Mouse (Mus musculus) kidney, postnatal 36 days (tissue): Measurements from ENCODE around the gene Rflnb.
"Not testable (repeated sequence)": the region's sequence is repeated elsewhere in the genome, so short reads cannot be mapped to it uniquely, and the experiment has no call there.

Experiments
- DNase-seq, 2 experiments: peaks; one replicate each; pipeline ENCODE4 v3.0.0; 2021 to 2022; ENCODE audit warnings: mixed read lengths in 2 of 2

The Rflnb gene

DNA sequence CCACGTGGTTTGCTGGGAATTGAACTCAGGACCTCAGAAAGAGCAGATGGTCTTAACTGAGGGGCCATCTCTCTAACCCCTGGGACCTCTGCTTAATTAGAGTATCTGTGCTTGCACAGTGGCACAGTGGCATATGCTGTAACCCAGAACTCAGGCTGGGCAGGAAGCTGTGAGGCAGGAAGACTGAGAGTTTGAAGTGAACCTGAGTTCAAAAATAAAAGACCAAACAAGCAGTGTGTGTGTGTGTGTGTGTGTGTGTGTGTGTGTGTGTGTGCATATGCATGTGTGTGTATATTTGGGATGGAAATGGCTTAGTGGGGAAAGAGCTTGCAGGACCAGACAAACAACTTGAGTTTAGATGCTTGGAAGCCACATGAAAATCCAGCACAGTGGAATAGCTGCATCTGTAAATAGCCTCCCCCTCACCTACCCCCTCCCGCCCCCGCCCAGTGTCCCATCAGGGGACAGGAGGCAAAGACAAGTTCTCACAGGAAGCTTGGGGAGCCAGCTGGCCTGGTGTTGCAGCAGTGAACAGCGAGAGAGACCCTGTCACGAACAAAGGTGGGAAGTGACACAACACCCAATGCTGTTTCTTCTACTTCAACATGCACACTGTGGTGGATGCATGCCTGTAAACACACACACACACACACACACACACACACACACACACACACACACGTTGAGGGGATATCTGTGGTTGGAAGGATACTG, 10.2 kb upstream of the Rflnb start:
- DNase-seq, result peak in 1 of 2 experiments; percentile 41

DNA sequence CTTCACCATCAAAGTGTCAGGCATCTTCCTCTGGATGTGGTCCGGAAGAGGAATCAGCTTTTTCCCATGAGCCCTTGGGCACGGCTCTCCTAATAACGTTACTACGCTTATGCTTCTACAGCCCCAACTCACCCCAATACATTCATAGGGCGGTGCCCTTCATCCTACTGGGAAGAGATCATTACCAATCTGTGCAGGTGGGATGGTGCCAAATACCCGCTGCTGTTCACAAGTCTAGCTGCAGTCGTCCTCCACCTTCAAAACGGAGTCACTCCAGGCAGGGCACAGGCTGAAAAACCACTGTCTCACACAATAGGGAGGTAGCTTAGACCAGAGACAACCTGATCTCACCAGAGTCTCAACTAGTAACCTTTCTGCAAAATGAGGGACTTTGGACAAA, 7.6 kb upstream of the Rflnb start:
- DNase-seq, result no peak

DNA sequence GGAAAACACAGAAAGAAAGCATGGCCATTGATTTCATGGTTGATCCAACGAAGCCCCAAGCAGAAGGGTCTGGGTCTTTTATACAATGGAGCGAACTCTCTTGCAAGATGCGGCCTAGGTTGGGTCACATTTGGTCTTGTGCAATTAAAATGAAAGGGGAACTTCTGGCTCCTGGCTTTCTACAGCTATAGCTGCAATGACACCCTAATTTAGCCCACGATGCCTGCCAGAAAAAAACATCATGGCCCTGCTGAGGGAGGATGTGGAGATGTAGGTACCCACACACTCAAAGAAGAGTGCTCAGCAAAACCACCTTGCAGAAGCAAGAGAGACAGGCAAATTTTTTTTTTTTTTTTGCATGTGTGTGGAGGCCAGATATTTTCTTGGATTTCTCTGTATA, 6.3 kb upstream of the Rflnb start:
- no peak for DNase-seq

DNA sequence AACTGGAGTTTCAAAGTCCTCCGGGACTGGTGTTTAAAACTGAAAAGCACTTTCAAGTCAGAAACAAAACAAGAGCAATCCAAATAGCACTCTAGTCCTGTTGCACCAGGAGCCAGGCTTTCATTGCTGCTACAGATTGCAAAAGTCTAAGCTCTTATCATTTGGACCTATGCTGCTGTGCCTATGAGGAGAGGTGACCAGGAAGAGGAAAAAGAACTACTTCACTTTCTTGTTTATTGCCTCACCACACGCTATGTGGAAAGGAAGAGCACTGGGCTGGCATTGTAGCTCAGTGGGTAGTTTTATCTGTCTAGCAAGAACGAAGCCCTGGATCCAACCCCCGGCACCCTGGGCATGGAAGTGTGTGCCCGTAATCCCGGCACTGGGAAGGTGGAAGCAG, 5.8 kb upstream of the Rflnb start:
- DNase-seq, result no peak

DNA sequence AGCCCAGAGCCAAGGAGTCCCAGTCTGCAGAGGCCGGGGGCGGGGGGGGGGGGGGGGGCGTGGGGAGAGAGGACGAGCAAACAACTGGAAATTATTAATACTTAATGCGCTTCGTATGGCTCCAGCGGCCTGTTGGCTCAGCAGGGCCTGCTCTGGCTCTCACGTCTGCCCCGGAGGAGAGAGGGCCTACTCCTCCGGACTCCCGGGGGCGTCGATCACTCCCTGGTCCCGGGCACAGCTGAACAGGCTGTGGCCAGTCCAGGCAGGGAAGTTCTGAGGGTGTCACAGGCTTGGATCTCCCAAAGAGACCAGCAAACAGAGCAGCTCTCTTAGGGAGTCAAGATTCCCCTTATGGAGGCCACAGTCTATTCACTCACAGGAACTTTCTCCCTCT, 487 bp upstream of the Rflnb start:
- DNase-seq, result peak in 1 of 2 experiments; percentile 51

DNA sequence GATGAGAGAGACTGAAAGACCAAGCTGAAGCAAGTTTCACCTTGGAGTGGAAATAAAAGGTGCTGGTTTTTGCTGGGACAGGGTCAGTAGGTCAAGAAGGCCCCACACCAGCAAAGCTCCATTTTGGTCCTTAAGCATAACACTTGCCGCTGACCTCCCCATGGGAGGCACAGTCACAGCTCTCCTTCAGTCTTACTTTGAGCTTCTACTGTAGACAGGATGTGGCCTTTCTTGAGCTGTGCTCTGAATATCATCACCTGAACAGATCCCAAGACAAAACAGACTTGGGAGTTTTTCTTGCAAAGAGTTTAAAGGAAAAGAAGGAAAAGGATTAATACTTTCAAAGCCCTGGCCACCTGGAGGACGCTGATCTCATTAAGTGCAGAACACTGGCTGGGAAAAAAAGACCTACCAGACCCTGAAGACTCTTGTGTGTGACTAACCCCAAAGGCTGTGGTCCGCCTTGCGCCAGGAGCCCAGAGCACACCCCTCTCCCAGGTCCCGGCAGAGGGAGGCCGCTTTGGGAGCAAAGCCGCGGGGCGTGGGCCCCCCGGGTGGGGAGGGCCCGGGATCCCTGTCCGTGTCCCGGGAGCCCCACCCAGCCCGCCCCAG, 949 bp downstream of the Rflnb start:
- no peak for DNase-seq

DNA sequence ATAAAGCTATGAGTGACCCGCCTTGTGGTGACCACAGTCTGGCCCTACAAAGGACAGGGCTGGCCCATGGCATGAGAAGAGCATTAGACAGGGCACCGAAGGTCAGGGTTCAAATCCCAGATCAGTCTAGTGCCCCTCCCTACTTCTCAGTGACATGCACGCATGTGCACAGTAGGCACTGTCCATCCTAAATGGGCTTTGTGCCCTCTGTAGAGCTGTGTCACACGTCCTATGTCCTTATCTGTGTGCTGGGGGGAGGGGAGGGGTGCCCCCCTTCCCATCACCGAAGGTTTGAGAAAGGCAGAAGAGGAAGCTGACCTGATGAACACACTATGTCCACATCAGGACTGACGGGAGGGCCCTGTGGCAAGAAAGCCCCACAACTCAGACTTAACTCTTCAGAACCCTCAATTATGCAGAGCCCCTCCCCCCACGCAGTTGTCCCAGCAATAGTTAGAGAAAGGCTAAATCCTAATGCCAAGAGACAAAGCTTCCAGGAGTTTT, 2.5 kb downstream of the Rflnb start:
- DNase-seq, result no peak

DNA sequence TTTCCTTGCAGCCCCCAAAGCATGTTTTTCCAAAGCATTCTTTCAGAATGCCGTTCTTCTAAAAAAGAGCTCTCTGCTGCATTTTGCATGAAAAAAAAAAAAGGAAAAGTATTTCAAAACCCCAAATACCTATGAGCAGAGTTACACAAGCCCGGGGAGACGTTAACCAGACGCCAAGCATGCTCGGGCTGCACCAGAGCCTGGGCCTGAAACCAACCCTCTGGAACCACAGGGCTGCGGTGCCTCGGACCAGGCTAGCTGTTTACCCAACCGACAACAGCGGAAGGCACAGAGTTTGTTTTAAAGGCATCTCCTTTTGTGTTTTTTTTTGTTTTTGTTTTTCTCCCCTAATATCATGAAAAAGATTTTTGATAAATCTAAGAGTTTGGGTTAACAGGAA, 6.7 kb downstream of the Rflnb start:
- no peak for DNase-seq

DNA sequence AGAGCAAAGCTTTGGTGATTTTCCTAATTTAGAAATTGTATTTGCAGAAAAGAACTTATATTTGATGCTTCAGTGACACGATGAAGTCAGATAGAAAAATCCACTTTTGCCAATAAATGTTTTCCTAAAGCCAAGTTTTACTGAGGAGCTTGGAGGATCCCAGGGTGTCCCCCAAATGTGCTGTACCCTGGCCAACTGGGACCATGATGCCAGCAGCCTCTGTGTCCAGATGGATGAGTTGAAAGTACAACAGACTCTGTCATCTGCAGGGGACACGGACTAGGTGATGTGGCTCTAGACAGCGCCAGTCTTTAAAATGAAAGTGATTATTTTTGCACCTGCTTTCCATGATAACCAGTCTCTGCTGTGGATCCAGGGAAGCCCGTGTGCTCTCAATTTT, 7.7 kb downstream of the Rflnb start:
- no peak for DNase-seq

DNA sequence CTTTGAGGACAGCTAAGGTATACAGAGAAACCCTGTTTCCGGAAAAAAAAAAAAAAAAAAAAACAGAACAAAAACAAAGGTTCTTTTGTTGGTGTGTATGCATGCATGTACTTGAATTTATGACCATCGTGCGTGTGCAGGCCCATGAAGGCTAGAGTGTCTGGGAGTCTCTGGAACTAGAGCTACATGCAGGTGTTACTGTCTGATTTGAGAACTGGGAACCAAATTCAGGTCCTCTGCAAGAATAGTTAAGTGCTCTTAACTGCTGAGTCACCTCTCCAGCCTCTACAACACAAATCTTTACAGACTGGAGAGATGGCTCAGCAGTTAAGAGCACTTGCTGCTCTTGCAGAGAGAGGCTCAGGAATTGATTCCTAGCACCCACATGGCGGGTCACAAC, 11.8 kb downstream of the Rflnb start:
- DNase-seq, result no peak

DNA sequence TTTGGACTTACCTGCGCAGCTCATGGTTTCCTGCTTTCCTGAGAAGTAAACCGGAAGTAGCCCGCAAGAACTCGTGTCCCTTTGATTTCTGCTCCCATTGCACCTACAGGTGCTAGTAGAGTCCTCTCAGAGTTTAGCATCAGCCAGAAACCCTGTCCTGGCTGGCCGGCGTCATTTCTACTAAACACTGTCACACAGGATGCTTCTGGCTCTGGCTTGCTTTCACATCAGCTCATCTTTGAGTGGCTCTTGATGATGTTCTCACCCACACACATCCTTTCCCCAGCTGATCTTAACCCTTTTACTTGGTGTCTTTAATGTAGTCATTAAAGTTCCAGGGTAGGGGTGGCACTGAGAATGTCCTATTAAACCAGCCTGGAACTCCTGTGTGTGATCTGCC, 12.3 kb downstream of the Rflnb start:
- DNase-seq, result no peak

DNA sequence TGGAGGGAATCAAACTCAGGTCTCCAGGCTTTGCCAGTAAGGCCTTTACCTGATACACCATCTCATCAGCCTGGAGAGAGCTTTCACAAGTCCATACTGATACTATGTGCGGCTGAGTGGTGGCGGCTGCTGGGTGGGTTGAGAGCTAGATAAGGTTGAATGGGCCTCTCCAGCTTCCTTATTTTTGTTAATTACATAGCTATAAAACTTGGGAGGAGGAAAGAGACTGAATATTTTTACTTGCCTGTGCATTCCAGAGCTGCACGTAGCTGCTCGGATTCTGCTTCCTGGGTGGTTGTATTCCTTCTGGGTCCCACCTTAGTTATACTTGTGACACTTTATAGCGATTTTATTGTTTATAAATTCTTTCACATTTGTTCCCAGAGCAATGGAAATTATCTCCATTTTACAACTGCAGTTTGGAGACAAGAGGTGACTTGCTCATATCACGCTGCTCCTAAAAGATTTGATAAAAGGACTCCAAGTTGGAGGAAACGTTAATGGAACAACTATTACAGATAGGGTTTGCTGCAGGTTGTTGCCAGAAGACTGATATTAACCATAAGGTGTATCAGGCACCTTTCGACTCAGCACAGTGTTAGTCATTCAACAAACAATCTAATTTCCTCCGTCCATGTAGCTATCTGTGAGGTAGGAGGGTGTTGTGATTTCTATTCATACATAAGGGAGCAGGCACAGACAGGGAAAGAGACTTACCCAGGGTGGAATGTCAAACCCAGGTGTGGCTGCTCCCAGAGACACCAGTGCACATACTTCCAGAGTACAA, 16.6 kb downstream of the Rflnb start:
- DNase-seq, result no peak

DNA sequence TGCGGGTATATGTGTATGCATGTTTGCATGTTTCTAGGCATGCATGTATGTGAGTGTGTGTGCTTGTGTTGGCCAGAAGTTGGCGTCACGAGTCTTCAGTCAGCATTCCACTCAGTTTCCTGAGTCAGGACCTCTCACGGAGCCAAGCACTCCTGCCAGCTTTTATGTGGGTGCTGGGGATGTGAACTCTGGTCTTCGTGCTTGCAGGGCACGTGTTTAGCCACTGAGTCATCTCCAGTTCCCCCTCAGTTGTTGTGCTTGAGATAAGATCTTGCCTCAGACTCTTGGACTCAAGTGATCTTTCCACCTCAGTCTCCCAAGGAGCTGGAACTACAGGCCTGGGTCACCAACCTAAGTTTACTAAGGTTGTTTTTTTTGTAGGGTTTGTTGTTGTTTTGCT, 18.5 kb downstream of the Rflnb start:
- DNase-seq, result no peak

DNA sequence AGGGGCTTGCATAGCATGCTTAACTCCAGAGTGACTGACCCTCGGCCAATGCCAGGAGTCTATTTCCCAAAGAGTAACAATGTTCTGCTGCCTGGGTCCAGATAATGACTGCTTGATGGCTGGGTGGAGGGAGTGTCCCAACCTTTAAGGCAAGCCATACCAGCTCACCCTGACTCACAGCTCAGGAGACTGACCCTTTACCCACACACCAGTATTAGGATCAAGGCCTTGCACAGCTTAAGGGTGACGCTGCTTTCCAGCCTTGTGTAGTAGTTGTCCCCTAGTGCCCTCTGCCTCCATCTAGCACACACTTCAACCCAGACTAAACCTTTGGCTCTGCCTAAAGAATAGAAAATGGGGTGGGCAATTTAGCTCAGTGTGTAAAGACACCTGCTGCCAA, 19.4 kb downstream of the Rflnb start:
- no peak for DNase-seq

DNA sequence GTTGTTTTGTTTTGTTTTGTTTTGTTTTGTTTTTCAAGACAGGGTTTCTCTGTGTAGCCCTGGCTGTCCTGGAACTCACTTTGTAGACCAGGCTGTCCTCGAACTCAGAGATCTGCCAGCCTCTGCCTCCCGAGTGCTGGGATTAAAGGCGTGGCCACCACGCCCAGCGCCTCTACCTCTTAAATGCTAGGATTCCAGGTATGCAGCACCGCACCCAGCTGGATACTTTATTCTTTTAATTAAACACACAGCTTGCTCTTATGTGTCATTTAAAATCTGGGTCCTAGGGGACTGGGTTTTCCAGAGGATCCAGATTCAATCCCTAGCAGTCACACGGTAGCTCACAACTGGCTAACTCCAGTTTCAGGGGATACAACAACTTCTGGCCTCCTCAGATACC, 23.3 kb downstream of the Rflnb start:
- DNase-seq, result not testable (repeated sequence)

DNA sequence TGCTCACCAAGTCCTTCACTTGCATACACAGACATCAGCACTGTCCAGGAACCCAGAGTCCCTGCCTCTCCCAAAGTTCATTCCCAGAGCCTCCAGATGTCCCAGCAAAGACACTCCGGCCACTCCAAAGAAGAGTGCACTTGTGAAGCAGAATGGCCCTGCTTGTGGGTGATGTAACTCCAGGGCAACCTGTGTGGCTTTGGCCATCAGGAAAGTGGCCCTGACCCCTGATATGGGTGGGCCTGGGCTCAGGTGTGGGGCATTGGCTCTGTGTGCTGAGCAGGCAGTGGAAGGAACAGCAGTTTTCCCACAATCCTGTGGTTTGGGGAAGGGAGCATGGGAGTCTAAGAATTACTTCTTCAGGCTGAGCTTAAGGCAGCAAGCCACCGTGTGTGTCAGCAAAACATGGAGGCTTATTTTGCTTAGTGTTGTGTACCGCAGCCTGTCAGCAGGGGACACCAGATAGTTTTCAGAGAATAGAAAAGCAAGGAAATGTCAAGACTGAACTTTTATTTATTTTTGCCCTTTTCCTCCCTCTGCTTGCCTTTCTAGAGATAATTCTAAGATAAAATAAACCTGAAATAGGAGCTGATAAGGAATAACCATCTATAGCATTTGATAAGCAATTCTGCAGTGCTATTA, 26.2 kb downstream of the Rflnb start:
- DNase-seq, result peak in 1 of 2 experiments; percentile 39

DNA sequence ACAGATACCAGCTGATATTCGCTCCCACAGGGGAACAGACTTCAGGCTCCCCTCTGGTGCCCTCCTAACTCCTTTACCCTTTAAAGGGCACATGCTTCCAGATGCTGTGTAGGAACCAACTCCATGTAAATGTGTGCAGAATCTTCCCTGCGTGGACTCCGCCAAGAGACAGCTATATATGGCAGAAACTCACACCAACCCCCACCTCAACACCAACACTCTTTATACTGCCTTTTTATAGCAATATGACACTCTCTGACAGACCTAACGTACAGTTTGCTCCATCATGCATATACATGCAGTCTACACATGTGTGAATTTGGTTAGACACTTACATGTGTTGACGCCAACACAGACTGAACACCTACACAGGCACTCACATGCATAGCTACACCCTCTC, 26.9 kb downstream of the Rflnb start:
- DNase-seq, result no peak

DNA sequence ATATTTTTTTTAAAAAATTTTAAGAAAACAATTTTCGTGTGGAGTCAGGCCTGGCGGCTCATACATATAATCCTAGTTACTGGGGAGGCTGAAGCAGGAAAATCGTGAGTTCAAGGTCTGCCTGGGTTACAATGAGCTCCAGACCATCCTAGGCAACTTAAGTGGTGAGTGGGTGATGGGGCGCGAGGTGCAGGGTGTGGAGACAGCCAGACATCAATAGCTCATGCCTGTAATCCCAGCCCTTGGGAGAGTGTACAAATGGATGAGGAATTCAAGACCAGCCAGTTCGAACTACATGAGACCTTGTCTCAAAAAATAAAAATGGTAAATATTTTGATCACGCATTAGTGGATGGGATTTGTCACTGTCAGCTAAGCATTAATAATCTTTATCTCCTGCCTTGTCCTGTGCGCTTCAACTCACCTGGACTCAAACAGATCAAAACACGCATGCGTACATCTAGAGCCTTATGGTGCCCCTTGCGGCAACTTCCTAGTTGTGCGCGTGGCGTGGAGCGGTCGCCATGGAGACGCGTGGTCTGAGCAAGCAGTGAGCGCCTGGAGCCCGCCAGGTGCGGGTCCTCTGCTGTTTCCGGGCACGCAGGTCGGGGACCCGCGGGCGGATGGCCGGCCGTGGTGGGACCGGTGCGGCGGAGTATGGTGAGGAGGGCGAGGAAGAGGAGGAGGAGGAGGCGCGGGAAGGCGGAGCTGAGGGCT, 28.0 kb downstream of the Rflnb start, which contains the start of gene 1700016K19Rik:
Gene 1700016K19Rik, plus strand, starts transcription at position 473 of the 716 bp plus-strand sequence.
- DNase-seq, result peak; percentile 87 to 92

DNA sequence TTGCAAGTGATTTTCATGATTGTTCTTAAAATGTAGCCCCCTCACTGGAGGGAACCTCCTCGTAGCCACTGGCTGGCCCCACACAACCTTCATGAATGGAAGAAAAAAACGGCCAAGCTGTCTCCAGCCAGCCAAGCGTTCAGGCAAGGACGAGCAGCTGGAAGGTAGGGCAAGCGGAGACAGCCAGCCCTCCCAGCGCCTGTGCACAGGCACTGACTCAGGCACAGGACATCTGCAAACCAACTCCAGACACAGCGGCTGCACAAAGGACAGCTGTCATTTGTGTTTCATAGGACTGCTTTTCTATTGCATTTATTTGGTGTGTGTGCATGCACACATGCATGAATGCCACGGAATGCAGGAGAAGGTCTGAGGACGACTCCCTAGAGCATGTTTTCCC, 33.2 kb downstream of the Rflnb start:
- DNase-seq, result peak in 1 of 2 experiments; percentile 5

DNA sequence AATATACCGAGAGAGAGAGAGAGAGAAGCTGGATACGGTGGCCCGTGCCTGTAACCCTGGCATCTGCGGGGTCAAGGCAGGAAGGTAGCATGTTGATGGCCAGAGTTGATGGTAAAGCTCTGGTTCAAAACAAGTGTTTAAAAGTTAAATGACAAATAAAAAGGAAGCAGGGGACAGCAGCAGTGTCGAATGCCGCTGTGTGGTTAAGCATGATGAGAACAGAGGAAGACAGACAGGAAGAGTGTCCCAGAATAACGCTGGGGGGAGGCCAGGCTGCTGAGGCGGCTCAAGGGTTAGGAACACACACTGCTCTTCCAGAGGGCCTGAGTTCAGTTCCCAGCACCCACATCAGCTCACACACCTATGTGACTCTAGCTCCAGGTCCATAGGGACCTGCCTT, 35.1 kb downstream of the Rflnb start:
- DNase-seq, result no peak

DNA sequence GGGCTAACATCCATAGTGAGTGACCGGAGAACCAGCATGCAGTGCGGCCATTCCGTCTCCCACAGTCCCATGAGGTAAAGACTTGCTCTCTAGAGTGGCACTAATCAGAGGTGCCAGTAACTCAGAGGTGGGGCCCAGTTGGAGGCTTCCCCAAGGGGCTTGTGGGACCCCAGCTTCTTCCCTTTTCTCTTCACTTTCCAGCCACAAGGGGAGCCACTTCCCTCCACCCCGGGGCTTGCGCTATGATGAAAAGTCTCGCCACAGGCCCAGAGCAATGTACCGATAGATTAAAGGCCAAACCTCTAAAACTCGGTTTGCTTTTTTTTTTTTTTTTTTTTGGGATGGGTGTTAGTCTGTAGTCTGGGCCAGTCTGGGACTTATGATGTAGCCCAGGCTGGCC, 35.7 kb downstream of the Rflnb start:
- DNase-seq, result no peak
